Mouse (Mus musculus): Measurements from ENCODE around the gene Hyou1. TPM values are rescaled to one million over a fixed set of nuclear protein-coding genes. Genes with fewer than 3 reads are reported as not detected.

Hyou1 gene
- total RNA-seq, 2 experiments from 2014 or later, result 136 to 157 TPM

Small RNAs within 50 kb of the gene (microRNA-seq; reads per million reads assigned to microRNA genes)
- 0 reads per million in 2 experiments for gene Gm44335
- 0.90 to 1.3 reads per million in 2 experiments for gene Mir7085

Other genes starting within 250 kb of the Hyou1 start
- gene Mcam, start 245.0 kb upstream of the Hyou1 start, total RNA-seq (2021), result 10 to 100 TPM; 15.6 to 18.8 TPM
- 10 to 100 TPM; 65.2 to 70.5 TPM for gene Cbl, start 145.4 kb upstream of the Hyou1 start, total RNA-seq (2021)
- 1 to 10 TPM; 1.3 to 2.4 TPM for gene Ccdc153, start 138.8 kb upstream of the Hyou1 start, total RNA-seq (2021)
- gene Pdzd3, start 128.0 kb upstream of the Hyou1 start, total RNA-seq (2021), result 1 to 10 TPM; 1.4 to 1.8 TPM
- gene Nlrx1, start 110.9 kb upstream of the Hyou1 start, total RNA-seq (2021), result 10 to 100 TPM; 13.5 TPM
- 10 to 100 TPM; 63.6 to 73.1 TPM for gene Abcg4, start 90.9 kb upstream of the Hyou1 start, total RNA-seq (2021)
- gene Hinfp, start 73.8 kb upstream of the Hyou1 start, total RNA-seq (2021), result 10 to 100 TPM; 27.4 to 30.1 TPM
- 100 to 1,000 TPM; 184 to 198 TPM for gene C2cd2l, start 59.2 kb upstream of the Hyou1 start, total RNA-seq (2021)
- gene Dpagt1, start 53.5 kb upstream of the Hyou1 start, total RNA-seq (2021), result 10 to 100 TPM; 14.5 to 15.9 TPM
- 10 to 100 TPM; 43.4 to 49.9 TPM for gene H2afx, start 44.8 kb upstream of the Hyou1 start, total RNA-seq (2021)
- gene Hmbs, start 35.3 kb upstream of the Hyou1 start, total RNA-seq (2021), result 10 to 100 TPM; 22.3 to 24.2 TPM
- 10 to 100 TPM; 50.9 to 52.1 TPM for gene Vps11, start 17.8 kb upstream of the Hyou1 start, total RNA-seq (2021)
- gene Slc37a4, start 17.4 kb downstream of the Hyou1 start, total RNA-seq (2021), result 10 to 100 TPM; 27.9 to 30.2 TPM
- 100 to 1,000 TPM; 660 to 671 TPM for gene Rps25, start 27.6 kb downstream of the Hyou1 start, total RNA-seq (2021)
- gene Trappc4, start 28.1 kb downstream of the Hyou1 start, total RNA-seq (2021), result 10 to 100 TPM; 64.3 to 79.1 TPM
- 10 to 100 TPM; 23.0 to 28.7 TPM for gene Ccdc84, start 39.1 kb downstream of the Hyou1 start, total RNA-seq (2021)
- not detected for gene Foxr1, start 61.6 kb downstream of the Hyou1 start, total RNA-seq (2021)
- gene Upk2, start 75.5 kb downstream of the Hyou1 start, total RNA-seq (2021), result not detected
- 10 to 100 TPM; 70.9 to 75.7 TPM for gene Bcl9l, start 103.3 kb downstream of the Hyou1 start, total RNA-seq (2021)
- not detected for gene Cxcr5, start 182.4 kb downstream of the Hyou1 start, total RNA-seq (2021)
- gene Ddx6, start 225.4 kb downstream of the Hyou1 start, total RNA-seq (2021), result 100 to 1,000 TPM; 133 to 134 TPM